Mouse (Mus musculus) adrenal gland, adult 18-20 months (tissue): ENCODE measurements around the gene Gm17490. TPM values are rescaled to one million over a fixed set of nuclear protein-coding genes. Genes with fewer than 3 reads are reported as not detected.
"Not testable (repeated sequence)": the region's sequence is repeated elsewhere in the genome, so short reads cannot be mapped to it uniquely, and the experiment has no call there.

ENCODE experiments used
- DNase-seq, 2 experiments: peaks; one replicate each; pipeline ENCODE4 v3.0.0; 2021 to 2022; ENCODE audit warnings: low spot score in 2 of 2
- total RNA-seq, 2 experiments: library from RNA; stranded (reverse); gene quantifications; 1 replicate in 1 of 2; 2 replicates in 1 of 2; pipeline ENCODE4 v1.2.3; 2021

The Gm17490 gene
- total RNA-seq, 2 experiments from 2014 or later: not detected

DNA sequence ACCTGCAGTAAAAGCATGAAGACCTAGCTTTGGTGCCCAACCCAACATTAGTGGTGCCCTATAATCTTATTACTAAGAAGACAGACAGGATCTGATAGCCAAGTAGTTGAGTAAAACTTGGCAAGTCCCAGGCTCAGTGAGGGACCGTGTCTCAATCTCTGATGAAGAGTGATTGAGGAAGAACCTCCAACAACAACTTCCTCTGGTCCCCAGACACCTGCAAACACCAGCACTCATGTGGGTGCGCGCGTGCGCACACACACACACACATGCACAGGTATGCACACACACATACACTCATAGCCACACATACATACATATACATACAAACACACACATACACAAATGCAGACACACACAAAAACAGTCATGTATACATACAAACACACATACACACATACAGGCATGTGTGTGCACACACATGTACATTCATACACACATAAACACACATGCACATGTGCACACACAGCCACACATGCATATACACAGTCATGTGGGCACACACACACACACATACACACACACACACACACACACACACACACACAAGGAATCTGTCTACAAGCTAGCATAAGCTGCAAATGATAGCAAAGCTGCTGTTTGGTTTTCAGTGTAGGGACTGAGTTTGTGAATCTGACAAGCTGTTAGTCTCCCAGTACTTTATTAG, 9.5 kb upstream of the Gm17490 start:
- DNase-seq: no peak

DNA sequence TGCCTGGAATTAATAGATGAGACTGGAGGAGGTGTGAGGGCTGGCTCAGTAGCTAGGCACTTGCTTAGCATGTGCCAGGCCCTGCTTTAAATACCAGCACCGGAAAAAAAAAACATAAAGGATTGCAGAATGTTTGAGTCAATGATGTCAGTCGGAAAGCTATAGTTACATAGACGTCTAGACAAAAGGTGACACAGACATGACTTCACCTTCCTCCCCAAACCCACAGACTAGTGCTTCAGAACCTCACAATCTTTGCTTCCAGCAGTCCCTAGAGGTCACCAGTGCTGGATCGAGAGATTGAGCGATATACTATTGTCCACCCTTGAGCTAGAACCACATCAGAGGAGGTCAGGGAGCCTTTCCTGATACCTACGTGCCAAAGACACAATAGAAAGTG, 9.0 kb upstream of the Gm17490 start:
- DNase-seq: no peak

DNA sequence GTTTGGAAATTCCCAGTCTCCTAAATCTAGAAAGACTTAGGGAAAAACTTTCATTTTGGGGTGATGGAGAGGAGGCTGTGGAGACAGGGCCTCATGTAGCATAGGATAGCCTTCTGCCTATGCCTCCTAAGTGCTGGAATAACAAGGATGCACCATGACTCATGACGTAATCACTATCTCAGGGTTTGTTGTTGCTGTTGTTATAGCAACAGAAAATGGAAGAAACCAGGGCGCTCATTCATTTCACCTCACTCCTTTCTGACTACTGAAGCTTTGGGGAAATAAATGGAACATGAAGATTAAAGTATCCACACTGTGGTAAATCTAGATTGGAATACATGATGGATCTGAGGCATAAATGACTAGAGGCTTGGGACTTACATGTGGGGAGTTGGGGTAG, 2.3 kb downstream of the Gm17490 start:
- DNase-seq: no peak

DNA sequence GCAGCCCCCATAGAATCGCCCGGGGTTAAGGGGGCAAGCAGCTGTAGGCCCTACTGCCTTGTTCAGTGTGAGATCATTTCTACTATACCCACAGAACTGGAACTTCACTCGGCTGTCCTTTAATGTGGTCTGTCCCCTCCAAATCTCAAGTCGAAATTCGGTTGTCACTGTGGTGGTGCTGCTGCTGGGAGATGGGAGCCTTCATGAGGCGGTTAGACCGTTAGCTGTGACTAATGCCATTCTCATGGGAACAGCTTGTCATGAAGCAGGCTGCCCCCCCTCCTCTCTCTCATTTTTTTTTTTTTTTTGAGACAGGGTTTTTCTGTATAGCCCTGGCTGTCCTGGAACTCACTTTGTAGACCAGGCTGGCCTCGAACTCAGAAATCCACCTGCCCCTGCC, 2.9 kb downstream of the Gm17490 start:
- DNase-seq: no peak

DNA sequence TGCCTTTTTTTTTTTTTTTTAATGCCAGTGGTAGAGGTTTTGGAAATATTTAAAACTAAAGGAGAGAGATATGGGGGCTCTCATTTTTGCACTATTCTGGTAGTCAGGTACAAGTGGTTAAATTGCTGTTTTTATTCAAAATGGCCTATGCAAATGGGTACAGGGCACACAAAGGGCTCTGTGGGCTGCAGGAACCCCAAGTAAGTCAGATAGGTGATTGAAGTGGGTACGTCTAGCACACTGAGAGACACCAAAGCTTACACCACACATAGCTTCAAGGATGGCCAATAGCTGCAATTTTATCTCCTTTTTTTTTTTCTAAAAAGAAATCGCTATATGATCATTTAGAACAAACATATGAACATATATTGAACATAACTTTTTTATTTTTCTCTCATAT, 6.5 kb downstream of the Gm17490 start:
- DNase-seq: no peak

DNA sequence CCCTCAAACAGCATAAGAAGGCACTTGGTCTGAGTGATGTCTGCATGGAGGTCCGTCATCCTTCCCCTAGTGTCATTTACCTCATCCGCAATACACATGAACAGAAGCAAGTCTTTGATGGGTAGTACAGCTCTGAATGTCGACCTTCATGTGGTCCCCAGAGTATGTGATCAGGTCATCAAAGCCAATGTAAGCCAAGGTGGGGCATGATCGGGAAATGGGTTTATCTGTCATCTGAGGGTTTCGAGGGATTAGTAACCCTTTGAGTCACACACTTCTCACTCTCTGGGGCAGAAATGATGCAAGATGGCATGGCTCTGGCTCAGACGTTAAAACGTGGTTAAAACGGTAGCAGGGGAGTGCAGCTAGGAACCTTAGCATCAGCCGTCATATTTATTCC, 9.2 kb downstream of the Gm17490 start:
- DNase-seq: no peak

DNA sequence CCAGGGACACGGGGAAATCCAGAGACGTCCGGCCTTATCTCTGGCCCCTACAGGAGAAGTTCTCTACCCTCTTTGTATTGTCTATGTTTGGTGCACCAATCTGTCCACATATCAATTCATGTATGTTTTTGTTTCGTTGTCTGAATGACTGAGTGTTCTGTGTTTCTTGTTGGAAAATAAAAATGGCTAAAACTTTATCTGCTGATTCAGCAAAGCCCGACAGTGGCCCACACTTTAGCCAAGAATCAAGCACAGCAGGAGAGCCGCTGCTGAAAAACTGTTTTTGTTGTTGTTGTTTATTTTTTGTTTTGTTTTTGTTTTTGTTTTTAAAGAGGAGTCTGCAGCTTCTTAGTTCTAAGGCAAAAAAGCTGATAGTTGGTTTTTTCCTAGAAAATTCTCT, 13.1 kb downstream of the Gm17490 start:
- not testable (repeated sequence) for DNase-seq

DNA sequence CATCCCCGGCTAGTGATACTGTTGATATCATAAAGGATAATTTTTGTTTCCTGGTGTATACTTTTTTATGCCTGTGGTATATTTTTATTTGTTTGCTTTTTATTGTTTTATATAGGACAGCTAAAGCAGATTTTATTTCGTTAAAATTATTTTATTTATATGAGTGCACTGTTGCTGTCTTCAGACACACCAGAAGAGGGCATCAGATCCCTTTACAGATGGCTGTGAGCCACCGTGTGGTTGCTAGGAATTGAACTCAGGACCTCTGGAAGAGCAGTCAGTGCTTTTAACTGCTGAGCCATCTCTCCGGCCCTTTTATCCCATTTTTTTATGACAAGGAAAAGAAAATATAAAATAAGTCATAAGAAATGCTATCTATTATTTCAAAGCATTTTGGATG, 19.3 kb downstream of the Gm17490 start:
- DNase-seq: not testable (repeated sequence)

DNA sequence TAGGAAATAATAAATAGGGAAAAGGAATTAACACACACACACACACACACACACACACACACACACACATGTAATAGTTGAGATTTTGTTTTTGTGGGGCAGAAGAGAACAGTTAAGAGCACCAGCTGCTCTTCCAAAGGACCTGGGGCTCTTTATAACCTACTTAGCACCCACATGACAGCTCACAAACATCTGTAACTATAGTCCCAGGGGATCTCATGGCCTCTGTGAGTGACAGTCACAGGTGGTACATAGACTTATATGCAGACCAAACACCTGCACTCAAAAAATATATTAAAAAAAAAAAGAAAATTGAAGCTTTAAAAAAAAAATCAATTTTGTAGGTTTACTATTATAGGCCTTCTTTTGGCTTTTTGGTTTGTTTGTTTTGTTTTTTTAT, 21.2 kb downstream of the Gm17490 start:
- DNase-seq: no peak

DNA sequence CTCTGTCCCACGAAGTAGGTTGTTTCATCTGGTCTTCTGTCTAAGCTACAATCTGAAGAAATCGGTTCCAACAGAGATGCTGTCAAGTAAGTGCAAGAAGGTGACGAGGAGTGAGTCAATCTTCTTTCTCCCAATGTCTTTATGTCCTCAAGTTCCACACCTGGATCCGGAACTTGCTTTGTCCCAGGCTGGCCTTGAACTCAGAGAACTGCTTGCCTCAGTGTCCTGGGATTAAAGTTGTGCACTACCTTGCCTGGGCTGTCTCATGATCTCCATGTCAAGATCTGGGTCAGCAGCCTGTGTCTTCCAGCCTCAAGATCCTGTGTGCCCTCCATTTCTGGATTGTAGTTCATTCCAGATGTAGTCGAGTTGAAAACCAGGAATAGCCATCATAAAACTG, 22.0 kb downstream of the Gm17490 start, which contains the start of gene Rbm17:
Gene Rbm17 (minus strand): TSS at position 101 of the 400 bp plus-strand sequence.
- DNase-seq: no peak

DNA sequence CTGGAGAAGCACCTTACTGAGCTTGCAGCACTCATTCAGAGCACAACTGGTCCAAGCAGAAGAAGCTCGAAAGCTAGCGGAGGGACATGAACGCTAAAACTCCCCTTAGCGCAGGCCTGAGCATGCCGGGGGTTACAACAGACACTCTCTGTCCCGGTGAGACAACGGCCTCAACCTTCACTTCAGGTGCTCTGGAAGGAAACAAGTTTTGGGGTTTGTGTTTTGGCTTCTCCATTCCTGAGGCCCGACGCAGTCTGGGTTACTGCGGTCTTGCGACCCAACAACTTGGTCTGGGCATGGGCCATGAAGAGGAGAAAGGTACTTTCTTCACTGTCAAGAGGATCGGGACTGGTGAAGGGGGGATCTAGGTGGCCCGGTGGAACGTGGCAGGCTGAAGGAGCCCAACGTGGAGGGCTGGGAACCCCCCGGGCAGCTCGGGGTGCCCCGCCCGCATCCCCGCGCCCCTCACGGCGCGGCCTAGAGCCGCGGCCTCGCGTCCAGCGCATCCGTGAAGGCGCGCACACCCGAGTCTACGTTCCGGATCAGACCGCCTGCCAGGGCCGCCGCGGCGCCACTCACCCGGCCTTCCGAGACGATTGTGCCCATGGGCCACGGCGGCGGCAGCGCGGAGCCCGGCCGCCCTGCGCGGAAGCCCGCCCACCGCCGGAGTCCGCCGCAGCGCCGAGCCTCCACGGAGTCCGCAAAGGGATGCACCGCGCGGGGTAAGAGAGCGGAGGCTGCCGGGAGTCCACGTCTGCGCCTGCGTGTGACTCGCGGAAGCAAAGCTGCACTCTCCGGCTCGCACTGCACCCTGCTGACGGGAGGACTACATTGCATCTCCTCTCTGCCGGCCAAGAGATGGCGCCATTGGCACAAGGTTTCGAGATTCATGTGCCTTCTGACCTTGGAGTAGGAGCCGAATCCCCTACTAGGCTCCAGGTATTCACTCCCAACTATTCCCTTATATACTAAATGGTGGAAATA, 23.3 kb downstream of the Gm17490 start:
- DNase-seq: peak; percentile 96

DNA sequence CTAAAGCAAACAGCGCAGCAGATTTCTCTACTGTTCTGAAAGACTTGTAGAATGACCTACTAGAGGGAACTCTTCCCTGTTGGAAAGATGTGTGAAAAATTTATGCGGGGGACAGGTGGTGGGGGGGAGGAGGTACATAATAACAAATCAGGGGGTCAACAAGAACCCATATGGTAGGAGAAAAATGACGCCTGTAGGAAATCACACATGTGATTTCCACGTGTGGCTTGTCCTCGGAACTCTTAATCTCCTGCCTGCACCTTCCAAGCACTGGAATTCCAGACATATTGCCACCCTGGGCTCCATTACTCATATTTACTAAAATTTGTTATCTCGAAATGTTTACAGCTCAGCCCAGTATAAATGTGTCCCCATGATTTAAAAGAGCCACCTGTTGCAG, 24.3 kb downstream of the Gm17490 start:
- DNase-seq: no peak

DNA sequence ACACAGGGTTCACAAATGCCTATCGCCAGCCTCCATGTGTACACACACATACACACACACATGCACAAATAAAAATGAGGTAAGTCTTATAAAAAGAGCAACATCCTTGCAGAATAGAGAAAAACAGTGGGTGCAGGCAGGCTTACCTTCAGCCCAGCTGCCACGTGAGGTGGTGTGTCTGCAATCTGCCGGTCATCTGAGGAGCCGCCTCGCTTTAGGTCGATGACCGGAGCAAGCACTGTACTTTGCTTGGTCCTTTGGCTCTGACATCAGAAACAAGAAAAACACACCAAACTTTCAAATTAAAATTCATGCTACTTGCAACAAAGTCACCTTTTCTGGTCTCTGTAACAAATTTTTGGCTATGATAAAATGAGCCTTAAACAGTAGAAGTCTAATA, 28.2 kb downstream of the Gm17490 start:
- no peak for DNase-seq

DNA sequence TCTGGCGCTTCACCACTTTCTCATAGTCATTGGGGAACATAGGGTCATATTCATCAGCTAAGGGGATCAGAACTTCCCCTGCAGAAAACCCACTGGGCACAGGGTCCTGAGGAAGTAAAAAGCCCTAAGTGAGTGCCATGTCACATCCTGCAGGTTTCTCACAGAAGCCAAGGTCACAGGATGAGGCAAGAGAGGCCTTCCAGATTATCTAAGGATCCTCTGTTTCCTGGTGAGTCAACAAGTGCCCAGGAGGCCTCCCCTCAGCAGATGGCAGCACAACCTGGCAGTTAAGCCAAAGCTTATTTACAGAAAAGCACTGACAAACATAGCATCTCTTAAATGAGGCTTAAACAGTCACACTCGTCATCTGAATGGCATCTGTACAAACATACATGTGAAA, 29.4 kb downstream of the Gm17490 start:
- no peak for DNase-seq

DNA sequence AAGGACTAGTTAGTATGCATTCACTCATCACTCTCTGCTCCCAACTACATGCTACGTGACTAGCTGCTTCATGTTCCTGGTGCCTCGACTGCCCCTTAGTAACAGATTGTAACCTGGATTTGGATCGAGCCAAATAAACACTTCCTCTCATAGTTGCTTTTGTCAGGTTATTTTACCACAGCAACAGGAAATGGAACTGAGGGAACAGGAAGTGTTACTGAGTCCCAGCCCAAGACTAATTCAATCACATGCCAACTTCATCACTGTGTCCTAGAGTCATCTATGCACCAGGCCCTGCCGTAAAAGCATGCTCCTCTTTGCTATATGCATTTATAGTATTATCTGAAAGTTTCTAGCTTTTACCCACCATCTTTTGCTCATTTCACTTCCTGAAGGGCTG, 38.1 kb downstream of the Gm17490 start:
- DNase-seq: no peak

DNA sequence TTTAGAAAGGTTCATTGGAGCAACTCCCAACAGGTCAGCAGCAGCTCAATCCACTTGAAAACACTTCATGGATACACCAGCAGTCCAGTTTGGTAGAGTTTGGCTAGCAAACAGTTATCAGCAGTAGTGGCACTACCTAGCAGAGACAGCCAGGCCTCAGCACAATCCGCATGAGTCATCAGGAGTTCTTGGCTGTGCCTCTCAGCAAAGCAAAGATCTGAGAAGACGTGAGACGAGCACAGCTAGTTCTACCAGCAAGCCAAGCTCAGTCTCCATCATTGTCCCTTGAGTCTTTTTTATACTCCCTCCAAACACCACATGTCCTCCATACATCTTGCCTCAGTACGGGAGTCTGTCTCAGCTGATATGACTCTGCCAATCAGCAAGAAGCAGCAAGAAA, 46.7 kb downstream of the Gm17490 start:
- DNase-seq: no peak

DNA sequence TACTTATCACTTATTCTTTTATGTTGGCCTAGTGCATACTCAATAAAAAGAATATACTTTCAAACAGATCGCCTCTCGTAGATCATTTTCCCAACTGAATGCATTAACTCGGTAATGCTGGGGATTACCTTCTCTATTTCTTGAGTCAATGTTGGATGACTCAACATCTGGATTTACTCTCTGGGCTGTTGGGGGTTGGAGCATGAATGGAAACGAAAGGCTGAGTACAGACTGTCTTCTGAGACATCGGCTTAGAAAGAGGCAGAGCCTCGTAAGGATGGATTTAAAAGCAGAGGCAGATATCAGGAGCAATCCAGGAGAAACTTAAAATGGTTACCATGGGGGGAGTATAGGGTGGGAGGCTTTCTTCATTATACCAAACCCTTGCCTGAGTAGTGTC, 47.9 kb downstream of the Gm17490 start:
- DNase-seq: no peak

Other genes with a start within 250 kb of the Gm17490 start
- gene Pfkfb3, start 72.2 kb downstream of the Gm17490 start, total RNA-seq: 100 to 1,000 TPM; 162 to 232 TPM
- 100 to 1,000 TPM; 105 to 113 TPM for gene Rbm17, start 22.1 kb downstream of the Gm17490 start, total RNA-seq
- under 1 TPM; 0.20 to 0.35 TPM for gene Il2ra, start 16.5 kb upstream of the Gm17490 start, total RNA-seq
- 10 to 100 TPM; 25.0 to 26.0 TPM for gene Il15ra, start 79.0 kb upstream of the Gm17490 start, total RNA-seq
- gene Fbh1, start 151.3 kb upstream of the Gm17490 start, total RNA-seq: 10 to 100 TPM; 70.2 to 80.3 TPM
- gene Ankrd16, start 151.6 kb upstream of the Gm17490 start, total RNA-seq: 10 to 100 TPM; 29.2 to 34.9 TPM